Mouse (Mus musculus): Measurements from ENCODE around the gene Abt1.

The Abt1 gene

GRCm38 (mm10) chr13:23422351-23422750, 1.3 kb downstream of the Abt1 start:
- no peak for DNase-seq (ENCODE audit: low read depth, low spot score)

GRCm38 (mm10) chr13:23412630-23413521, 10.8 kb downstream of the Abt1 start:
- peak; percentile 90 for DNase-seq (ENCODE audit: low read depth, low spot score)

- peak; percentile 89 for DNase-seq (ENCODE audit: low read depth, low spot score)
These were observed 11.4 kb downstream of the Abt1 start for GRCm38 (mm10) chr13:23412211-23412629.

- DNase-seq (ENCODE audit: low read depth, low spot score), result peak; percentile 94
These were observed 12.1 kb downstream of the Abt1 start for GRCm38 (mm10) chr13:23411311-23412210.

- no peak for DNase-seq (ENCODE audit: low read depth, low spot score)
These were observed 13.0 kb downstream of the Abt1 start for GRCm38 (mm10) chr13:23410632-23411031.

GRCm38 (mm10) chr13:23402626-23403025, 21.0 kb downstream of the Abt1 start:
- DNase-seq (ENCODE audit: low read depth, low spot score), result peak; percentile 82

GRCm38 (mm10) chr13:23401683-23402527, 21.8 kb downstream of the Abt1 start:
- peak; percentile 99 for DNase-seq (ENCODE audit: low read depth, low spot score)

- DNase-seq (ENCODE audit: low read depth, low spot score), result peak; percentile 68
These were observed 22.6 kb downstream of the Abt1 start for GRCm38 (mm10) chr13:23400771-23401682.

GRCm38 (mm10) chr13:23396913-23397312, 26.8 kb downstream of the Abt1 start:
- peak; percentile 49 for DNase-seq (ENCODE audit: low read depth, low spot score)

GRCm38 (mm10) chr13:23396246-23396703, 27.4 kb downstream of the Abt1 start:
- DNase-seq (ENCODE audit: low read depth, low spot score), result peak; percentile 53

GRCm38 (mm10) chr13:23395301-23396245, 28.1 kb downstream of the Abt1 start:
- peak; percentile 40 for DNase-seq (ENCODE audit: low read depth, low spot score)

GRCm38 (mm10) chr13:23387548-23387947, 36.1 kb downstream of the Abt1 start:
- DNase-seq (ENCODE audit: low read depth, low spot score), result no peak

- no peak for DNase-seq (ENCODE audit: low read depth, low spot score)
These were observed 40.5 kb downstream of the Abt1 start for GRCm38 (mm10) chr13:23383127-23383526.

- DNase-seq (ENCODE audit: low read depth, low spot score), result no peak
These were observed 51.2 kb downstream of the Abt1 start for GRCm38 (mm10) chr13:23372433-23372832.

- DNase-seq (ENCODE audit: low read depth, low spot score), result no peak
These were observed 53.6 kb downstream of the Abt1 start for GRCm38 (mm10) chr13:23370075-23370474.

- no peak for DNase-seq (ENCODE audit: low read depth, low spot score)
These were observed 54.3 kb downstream of the Abt1 start for GRCm38 (mm10) chr13:23369421-23369765.

GRCm38 (mm10) chr13:23368583-23369420, 54.9 kb downstream of the Abt1 start, which contains the start of gene Zfp322a:
Zfp322a (minus strand) TSS chr13:23369208.
- DNase-seq (ENCODE audit: low read depth, low spot score), result peak; percentile 99
